Mouse (Mus musculus): ENCODE results near the gene Bag2. TPM values are rescaled to one million over a fixed set of nuclear protein-coding genes. Genes with fewer than 3 reads are reported as not detected.
"Not testable (repeated sequence)": the region's sequence is repeated elsewhere in the genome, so short reads cannot be mapped to it uniquely, and the experiment has no call there.

Bag2 gene
- polyA plus RNA-seq, 1 experiment from 2014 or later = 24.9 TPM

DNA sequence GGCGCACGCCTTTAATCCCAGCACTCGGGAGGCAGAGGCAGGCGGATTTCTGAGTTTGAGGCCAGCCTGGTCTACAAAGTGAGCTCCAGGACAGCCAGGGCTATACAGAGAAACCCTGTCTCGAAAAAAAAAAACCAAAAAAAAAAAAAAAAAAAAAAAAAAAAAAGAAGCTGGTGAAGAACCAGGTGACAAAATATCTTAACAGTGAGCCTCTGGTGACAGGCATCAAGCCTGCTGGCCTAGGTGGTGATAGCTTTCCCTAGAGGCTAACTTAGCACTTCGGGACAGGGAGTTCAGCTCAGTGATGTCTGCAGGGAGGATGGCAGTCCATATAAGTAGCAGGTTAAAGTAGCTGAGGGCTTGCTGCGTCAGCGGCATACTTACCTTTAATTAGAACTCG, 12.8 kb downstream of the Bag2 start:
- H3K4me3 ChIP-seq; H3K9me3 ChIP-seq (replicated peaks); H3K4me1 ChIP-seq; H3K4me2 ChIP-seq (replicated peaks); ATAC-seq (ENCODE audit: low FRiP score); H3K9ac ChIP-seq; H3K27me3 ChIP-seq; H3K27ac ChIP-seq: not testable (repeated sequence)
- H3K36me3 ChIP-seq = peaks cover 18% of the 10 kb centered on the region; the same call in 1 of the 2 replicates
- 98% methylated on average over 8 of the region's 9 CpGs for WGBS

DNA sequence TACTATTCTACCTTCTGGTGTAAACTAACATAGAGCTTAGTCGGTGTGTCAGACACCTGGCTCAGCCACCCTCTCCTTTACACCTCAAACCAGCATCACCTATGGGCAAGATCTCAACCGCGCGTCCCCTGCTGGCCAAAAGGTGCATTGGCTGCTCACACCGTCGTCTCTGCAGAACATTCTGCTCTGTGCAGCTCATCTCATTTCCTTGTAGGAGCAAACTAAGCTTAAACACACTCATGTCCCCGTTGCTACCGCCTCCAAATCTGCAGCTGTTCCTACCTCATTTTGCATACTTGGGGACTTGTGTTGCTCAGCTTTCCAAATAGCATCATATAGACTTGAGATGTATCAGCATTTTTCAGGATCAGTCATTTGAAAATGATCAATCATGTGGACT, 14.7 kb downstream of the Bag2 start:
- Histone ChIP-seq H3K4me1 (no peaks in the 10 kb centered on the region), H3K9ac (no peak overlapping the region), H3K9me3 (replicated peaks) (no peaks in the 10 kb centered on the region), H3K36me3 (peaks cover 27% of the 10 kb centered on the region), H3K27ac (no peak overlapping the region), H3K4me3 (no peak overlapping the region), H3K4me2 (replicated peaks) (no peak overlapping the region), H3K27me3 (no peaks in the 10 kb centered on the region)
- WGBS = 17% methylated on average over 8 of the region's 8 CpGs
- ATAC-seq (ENCODE audit: low FRiP score) = no peak

DNA sequence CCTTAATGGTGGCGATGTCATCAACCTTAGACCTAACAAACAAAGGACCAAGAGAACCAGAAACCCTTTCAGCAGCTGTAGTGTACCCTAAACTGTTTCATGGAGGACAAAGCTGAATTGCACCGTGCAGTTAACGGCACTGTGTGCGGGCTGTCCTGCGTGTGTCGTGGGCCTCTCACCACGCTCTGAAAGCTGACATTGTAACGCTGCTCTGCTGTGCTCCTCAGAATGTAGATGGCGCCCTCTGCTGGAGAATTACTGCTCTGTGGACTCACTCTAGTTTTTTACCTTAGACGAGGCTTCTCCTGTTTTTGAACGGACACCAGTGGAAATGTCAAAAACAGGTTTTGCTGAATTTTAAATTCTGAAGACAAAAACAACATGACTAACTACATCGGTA, 18.3 kb downstream of the Bag2 start:
- H3K36me3 ChIP-seq = peaks cover 58% of the 10 kb centered on the region
- H3K27me3 ChIP-seq = no peaks in the 10 kb centered on the region
- H3K9ac ChIP-seq = no peak overlapping the region
- WGBS = 37% methylated on average over 12 of the region's 12 CpGs
- no peaks in the 10 kb centered on the region for H3K4me1 ChIP-seq
- no peak overlapping the region for H3K4me3 ChIP-seq
- ATAC-seq (ENCODE audit: low FRiP score) = peak; percentile 90
- H3K4me2 ChIP-seq (replicated peaks) = no peak overlapping the region
- no peaks in the 10 kb centered on the region for H3K9me3 ChIP-seq (replicated peaks)
- H3K27ac ChIP-seq = no peak overlapping the region

DNA sequence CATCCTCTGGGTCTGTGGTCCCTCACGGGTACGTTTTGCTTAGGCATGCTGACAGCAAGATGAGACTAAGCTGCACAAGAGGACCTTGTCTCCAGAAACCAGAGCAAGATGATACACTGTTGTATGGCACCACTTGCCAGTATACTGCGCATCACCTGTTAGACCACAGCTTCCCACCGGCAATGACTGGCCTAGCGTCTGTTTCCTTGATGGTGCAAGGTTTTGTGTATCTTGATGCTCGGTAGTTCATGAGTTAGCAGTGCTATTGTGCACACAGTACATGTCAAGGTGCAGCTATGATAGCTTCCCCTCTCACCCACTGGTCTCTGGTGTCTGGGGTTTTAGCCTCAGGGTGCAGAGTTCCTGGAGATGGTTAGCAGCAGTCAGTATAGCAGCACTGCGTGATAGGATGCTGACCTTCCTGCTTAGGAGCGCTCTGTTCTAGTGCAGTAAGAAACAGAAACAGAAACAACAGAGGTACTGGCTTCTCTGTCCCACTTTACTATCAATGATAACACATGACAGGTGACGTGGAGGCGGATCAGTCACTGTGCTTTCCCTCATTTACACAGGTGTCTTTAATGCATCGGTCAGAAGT, 18.8 kb downstream of the Bag2 start:
- no peaks in the 10 kb centered on the region for H3K9me3 ChIP-seq (replicated peaks)
- no peak overlapping the region for H3K9ac ChIP-seq
- no peaks in the 10 kb centered on the region for H3K4me1 ChIP-seq
- H3K4me2 ChIP-seq (replicated peaks) = no peak overlapping the region
- WGBS = 89% methylated on average over 11 of the region's 11 CpGs
- H3K27me3 ChIP-seq = no peaks in the 10 kb centered on the region
- peaks cover 58% of the 10 kb centered on the region for H3K36me3 ChIP-seq
- H3K4me3 ChIP-seq = no peak overlapping the region
- no peak overlapping the region for H3K27ac ChIP-seq
- peak; percentile 12; the same call in 1 of the 2 replicates for ATAC-seq (ENCODE audit: low FRiP score)

DNA sequence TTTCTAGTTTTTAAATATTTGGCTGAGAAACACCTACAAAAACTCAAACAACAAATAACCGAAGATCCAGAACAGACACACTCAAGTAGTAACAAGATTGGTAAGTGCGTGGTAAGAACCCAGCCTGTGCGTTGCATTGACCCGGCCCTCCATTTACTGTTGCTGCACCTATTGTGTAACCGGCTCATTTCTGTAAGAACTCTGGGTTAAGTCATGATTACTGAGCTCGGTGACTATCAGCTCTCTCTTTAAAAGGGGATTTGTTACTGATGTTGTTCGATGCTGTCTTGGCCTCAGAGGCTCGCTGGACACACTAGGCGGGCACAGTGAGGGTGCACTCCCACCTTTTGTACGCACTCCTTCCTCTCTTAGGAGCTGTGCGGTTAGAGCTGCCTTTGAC, 19.3 kb downstream of the Bag2 start:
- Histone ChIP-seq H3K4me3 (no peak overlapping the region), H3K27me3 (no peaks in the 10 kb centered on the region), H3K9me3 (replicated peaks) (no peaks in the 10 kb centered on the region), H3K27ac (no peak overlapping the region), H3K36me3 (peaks cover 63% of the 10 kb centered on the region), H3K4me2 (replicated peaks) (no peak overlapping the region), H3K9ac (no peak overlapping the region), H3K4me1 (no peaks in the 10 kb centered on the region)
- no peak for ATAC-seq (ENCODE audit: low FRiP score)
- 91% methylated on average over 11 of the region's 11 CpGs for WGBS

DNA sequence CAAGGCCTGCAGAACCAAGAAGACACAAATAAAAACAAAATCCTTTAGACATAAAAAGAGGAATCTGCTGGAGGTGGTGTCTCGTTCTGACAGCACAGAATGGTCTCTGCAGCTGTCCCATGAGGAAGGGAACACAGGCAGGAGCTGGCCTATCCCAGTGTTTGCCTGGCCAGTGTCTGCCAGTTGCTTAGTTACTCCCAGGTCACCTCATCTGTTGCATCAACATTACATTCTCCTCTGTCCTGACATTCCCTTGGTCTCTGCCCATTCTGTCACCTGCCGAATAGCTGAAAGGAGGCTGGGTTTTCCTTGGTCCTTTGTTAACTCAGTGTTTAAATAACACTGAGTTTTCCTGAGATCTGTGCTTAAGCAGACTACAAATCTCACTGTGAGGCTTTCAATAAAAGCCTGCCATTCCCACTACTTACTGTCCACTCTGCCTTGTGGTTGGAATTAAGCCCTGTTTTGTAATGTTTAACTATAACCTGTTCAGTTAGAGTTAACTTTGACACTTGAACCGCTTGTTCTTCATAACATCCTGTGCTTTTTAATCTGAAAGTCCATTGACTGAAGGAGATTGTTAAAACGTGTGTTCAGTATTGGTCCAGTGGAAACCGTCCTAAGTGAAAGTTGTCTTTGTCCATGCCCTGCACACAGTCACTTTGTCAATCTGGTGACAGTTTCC, 23.5 kb downstream of the Bag2 start:
- no peaks in the 10 kb centered on the region for H3K9me3 ChIP-seq (replicated peaks)
- H3K27me3 ChIP-seq = no peaks in the 10 kb centered on the region
- peaks cover 73% of the 10 kb centered on the region for H3K36me3 ChIP-seq
- 60% methylated on average over 5 of the region's 5 CpGs for WGBS
- H3K4me2 ChIP-seq (replicated peaks) = no peak overlapping the region
- H3K9ac ChIP-seq = no peak overlapping the region
- ATAC-seq (ENCODE audit: low FRiP score) = no peak
- no peak overlapping the region for H3K27ac ChIP-seq
- no peak overlapping the region for H3K4me3 ChIP-seq
- H3K4me1 ChIP-seq = no peaks in the 10 kb centered on the region

DNA sequence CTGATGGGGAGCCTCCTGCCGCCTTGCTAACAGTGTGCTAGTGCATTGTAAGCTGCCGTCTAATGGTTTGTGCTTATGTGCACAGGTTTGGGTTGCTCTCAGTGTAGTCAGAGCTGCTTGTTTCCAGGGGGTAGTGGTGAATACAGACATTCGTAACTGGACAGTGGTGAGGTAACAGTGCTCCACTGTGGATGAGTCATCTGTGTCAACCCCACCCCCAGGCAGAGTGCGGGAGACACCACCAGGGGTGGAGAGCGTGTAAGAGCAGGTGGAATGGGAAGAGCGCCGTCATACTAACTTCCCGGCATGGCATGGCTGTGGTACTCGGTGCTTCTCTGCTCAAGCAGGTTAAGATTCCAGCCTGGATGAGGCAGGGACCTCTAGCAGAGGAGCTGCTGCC, 24.6 kb downstream of the Bag2 start:
- H3K27ac ChIP-seq = no peak overlapping the region
- ATAC-seq (ENCODE audit: low FRiP score) = no peak
- H3K36me3 ChIP-seq = peaks cover 73% of the 10 kb centered on the region

DNA sequence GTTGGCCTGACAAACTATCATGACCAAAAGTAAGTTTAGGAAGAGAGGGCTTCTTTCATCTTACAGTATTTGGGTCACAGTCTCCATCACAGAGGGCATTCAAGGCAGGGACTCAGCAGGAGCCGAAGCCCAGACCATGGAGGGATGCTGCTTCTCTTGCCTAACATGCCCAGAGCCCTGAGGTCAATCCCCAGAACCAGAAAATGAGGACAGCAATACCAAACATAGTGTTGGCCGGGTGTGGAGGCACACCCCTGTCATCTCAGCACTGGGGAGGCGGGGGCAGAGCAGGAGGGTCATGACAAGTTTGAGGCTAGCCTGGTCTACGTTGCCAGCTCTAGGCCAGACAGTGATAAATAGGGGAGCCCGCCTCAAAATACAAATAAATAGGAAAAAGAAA, 32.5 kb downstream of the Bag2 start:
- no peak for ATAC-seq (ENCODE audit: low FRiP score)
- Histone ChIP-seq H3K27ac (no peak overlapping the region), H3K4me2 (replicated peaks) (no peak overlapping the region), H3K9me3 (replicated peaks) (no peaks in the 10 kb centered on the region), H3K4me3 (no peak overlapping the region), H3K4me1 (peaks cover 9% of the 10 kb centered on the region), H3K27me3 (no peaks in the 10 kb centered on the region), H3K9ac (no peak overlapping the region), H3K36me3 (peaks cover 65% of the 10 kb centered on the region)
- 97% methylated on average over 5 of the region's 5 CpGs for WGBS

More for the DNA sequence above, 24.6 kb downstream of the Bag2 start:
- no peaks in the 10 kb centered on the region for H3K9me3 ChIP-seq (replicated peaks)
- no peak overlapping the region for H3K9ac ChIP-seq
- no peaks in the 10 kb centered on the region for H3K27me3 ChIP-seq
- H3K4me1 ChIP-seq = no peaks in the 10 kb centered on the region
- H3K4me2 ChIP-seq (replicated peaks) = no peak overlapping the region
- 93% methylated on average over 9 of the region's 9 CpGs for WGBS
- no peak overlapping the region for H3K4me3 ChIP-seq

DNA sequence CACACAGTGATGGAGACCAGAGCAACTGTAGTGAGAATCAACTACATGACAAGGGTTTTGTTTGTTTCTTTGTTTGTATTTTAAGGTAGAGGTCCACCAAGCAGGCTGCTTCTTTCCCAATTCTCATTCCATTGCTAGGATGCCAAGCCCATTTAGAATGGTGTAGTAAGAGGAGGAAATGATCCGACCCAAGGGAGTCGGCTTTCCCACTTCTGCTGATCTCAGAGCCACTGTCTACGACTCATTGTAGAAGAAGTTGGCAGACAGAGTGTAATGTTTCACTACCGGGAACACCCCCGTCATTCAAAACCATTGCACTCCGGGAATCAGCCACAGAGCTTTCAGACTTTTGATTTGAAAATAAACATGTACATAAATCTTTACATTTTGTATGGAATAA, 33.1 kb downstream of the Bag2 start:
- WGBS = 76% methylated on average over 6 of the region's 6 CpGs
- Histone ChIP-seq H3K4me2 (replicated peaks) (no peak overlapping the region), H3K27me3 (no peaks in the 10 kb centered on the region), H3K4me3 (no peak overlapping the region), H3K9ac (no peak overlapping the region), H3K27ac (no peak overlapping the region), H3K9me3 (replicated peaks) (no peaks in the 10 kb centered on the region), H3K36me3 (peaks cover 64% of the 10 kb centered on the region), H3K4me1 (peaks cover 9% of the 10 kb centered on the region)
- ATAC-seq (ENCODE audit: low FRiP score) = no peak

DNA sequence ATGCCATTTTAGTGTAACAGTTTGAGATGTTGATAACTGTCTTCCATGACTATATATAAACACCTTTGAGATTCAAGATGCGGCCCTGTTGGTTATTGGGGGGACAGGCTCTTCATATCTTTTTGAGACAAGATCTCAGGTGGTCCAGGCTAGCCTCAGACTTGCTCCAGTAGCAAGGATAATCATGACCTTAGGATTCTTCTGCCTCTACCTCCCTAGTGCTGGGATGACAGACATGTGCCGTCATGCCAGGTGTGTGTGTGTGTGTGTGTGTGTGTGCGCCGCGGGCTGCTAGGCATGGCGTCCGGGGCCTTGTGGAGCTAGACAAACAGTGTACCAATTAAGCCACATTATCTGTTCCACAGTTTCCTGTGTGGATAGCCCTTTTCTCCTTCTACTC, 36.6 kb downstream of the Bag2 start:
- Histone ChIP-seq H3K4me3 (0 out of 2 replicates have a peak overlapping the region, but pooled peaks have one; percentile 5), H3K4me2 (replicated peaks) (peak overlapping the region; percentile 62), H3K36me3 (peaks cover 40% of the 10 kb centered on the region), H3K27me3 (no peaks in the 10 kb centered on the region), H3K9ac (0 out of 2 replicates have a peak overlapping the region, but pooled peaks have one; percentile 41), H3K27ac (no peak overlapping the region), H3K4me1 (peaks cover 9% of the 10 kb centered on the region), H3K9me3 (replicated peaks) (no peaks in the 10 kb centered on the region)
- WGBS = 84% methylated on average over 7 of the region's 7 CpGs
- ATAC-seq (ENCODE audit: low FRiP score) = no peak

DNA sequence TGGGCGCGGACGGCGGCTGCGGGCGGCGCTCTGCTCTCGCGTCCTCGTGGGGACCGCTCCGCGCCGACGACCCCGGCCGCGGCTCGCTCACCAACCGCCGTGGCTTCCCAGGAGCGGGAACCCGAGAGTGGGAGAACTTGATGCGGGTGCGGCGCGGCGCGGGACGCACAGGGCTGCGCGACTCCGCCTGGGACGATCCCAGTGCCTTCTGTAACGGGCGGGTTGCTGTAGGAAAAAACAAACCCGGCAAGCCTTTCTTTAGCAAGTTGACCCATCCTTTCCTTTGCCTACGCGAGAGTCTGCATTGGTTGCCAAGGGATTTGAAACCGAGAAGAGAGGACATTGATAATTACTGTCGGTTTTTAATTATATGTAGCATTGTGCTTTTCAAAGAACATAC, 37.4 kb downstream of the Bag2 start:
- peak; percentile 82 for ATAC-seq (ENCODE audit: low FRiP score)
- peak overlapping the region; percentile 62 for H3K4me2 ChIP-seq (replicated peaks)
- peak overlapping the region; percentile 93 for H3K27ac ChIP-seq
- H3K9me3 ChIP-seq (replicated peaks) = no peaks in the 10 kb centered on the region
- H3K36me3 ChIP-seq = peaks cover 32% of the 10 kb centered on the region
- H3K4me3 ChIP-seq = peak overlapping the region; percentile 83
- under 1% methylated on average over 28 of the region's 41 CpGs for WGBS
- peaks cover 9% of the 10 kb centered on the region for H3K4me1 ChIP-seq
- peak overlapping the region; percentile 91 for H3K9ac ChIP-seq
- H3K27me3 ChIP-seq = no peaks in the 10 kb centered on the region

DNA sequence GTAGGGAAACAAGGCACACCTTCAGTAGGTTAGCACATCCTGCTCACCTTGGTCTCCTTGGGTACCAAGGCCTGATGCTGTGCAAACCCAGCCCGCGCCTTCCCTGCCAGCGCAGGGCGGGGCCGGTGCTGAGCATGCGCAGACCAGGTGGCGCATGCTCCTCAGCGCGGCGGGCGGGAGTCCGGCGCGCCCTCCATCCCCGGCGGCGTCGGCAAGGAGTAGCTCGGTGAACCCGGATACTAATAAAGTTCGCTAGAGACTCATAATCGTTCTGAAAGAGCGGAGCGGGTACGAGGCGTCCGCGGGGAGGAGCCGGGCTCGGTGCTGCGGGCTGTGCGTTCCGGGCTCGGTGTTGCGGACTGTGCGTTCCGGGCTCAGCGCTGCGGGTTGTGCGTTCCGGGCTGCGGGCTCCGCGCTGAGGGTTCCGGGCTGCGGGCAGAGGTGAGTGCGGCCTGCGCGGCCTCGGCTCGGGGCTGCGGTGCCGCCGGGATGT, 37.8 kb downstream of the Bag2 start, which contains the start of gene Rab23:
Rab23 (plus strand) TSS at position 155 of the 493 bp plus-strand sequence.
- H3K9me3 ChIP-seq (replicated peaks) = no peaks in the 10 kb centered on the region
- H3K36me3 ChIP-seq = peaks cover 28% of the 10 kb centered on the region
- peak within 1 kb of the TSS; percentile 91 for H3K9ac ChIP-seq
- H3K4me2 ChIP-seq (replicated peaks) = peak within 1 kb of the TSS; percentile 62
- no peaks in the 10 kb centered on the region for H3K27me3 ChIP-seq
- WGBS = 1% methylated on average over 50 of the region's 54 CpGs
- peak within 1 kb of the TSS; percentile 93 for H3K27ac ChIP-seq
- peaks cover 11% of the 10 kb centered on the region for H3K4me1 ChIP-seq
- ATAC-seq (ENCODE audit: low FRiP score) = peak; percentile 97
- H3K4me3 ChIP-seq = peak within 1 kb of the TSS; percentile 83

DNA sequence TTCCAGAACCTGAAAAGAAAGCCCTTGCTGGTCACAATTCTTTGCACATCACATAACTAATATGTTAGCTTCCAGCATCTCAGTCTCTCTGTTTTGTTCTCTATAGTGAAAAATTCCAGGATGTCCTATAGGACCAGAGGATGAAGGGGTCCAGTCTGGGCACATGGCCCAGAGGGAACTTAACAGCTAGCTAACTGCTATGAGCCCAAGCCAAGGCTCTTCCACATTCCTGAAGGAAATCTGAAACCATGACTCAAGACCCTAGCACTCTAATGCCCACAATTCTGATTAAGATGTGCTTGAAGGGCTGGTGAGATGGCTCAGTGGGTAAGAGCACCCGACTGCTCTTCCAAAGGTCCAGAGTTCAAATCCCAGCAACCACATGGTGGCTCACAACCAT, 40.0 kb downstream of the Bag2 start:
- WGBS = 87% methylated on average over 1 of the region's 1 CpGs
- Histone ChIP-seq H3K4me1 (peaks cover 13% of the 10 kb centered on the region), H3K9me3 (replicated peaks) (no peaks in the 10 kb centered on the region), H3K9ac (no peak overlapping the region), H3K27me3 (no peaks in the 10 kb centered on the region), H3K27ac (no peak overlapping the region), H3K4me3 (no peak overlapping the region), H3K36me3 (peaks cover 11% of the 10 kb centered on the region), H3K4me2 (replicated peaks) (no peak overlapping the region)
- ATAC-seq (ENCODE audit: low FRiP score) = no peak
